Mouse (Mus musculus) liver, adult 2 months (tissue): ENCODE data around the gene Nrk. TPM values are rescaled to one million over a fixed set of nuclear protein-coding genes. Genes with fewer than 3 reads are reported as not detected.

Experiments
- DNase-seq: peaks from one replicate; pipeline ENCODE4 v3.0.0-alpha.2; 2011; ENCODE audit warnings: low read depth, low spot score; ENCODE audit errors: extremely low read depth
- H3K27ac ChIP-seq: fragments of 200-500 bp; replicated peaks from 2 replicates; pipeline ENCODE4 v1.5.1; 2012; ENCODE audit warnings: low read depth, mild to moderate bottlenecking, control low read depth, inconsistent platforms, low read length; ENCODE audit not compliant: insufficient read depth
- H3K27me3 ChIP-seq: fragments of 200-500 bp; 2 replicates; pipeline ENCODE4 v1.6.1; 2012; ENCODE audit warnings: mild to moderate bottlenecking, moderate library complexity, low read length, inconsistent platforms; ENCODE audit not compliant: control insufficient read depth, insufficient read depth
- H3K36me3 ChIP-seq: fragments of 200-500 bp; 2 replicates; pipeline ENCODE4 v1.6.1; 2012; ENCODE audit warnings: low read length, inconsistent platforms; ENCODE audit not compliant: control insufficient read depth, insufficient read depth
- H3K4me1 ChIP-seq: fragments of 200-500 bp; 2 replicates; pipeline ENCODE4 v1.6.1; 2011; ENCODE audit warnings: low read length; ENCODE audit not compliant: control insufficient read depth, insufficient read depth
- H3K4me3 ChIP-seq: fragments of 200-500 bp; 2 replicates; pipeline ENCODE4 v1.5.1; 2011; ENCODE audit warnings: low read depth, mild to moderate bottlenecking, control low read depth, low read length, moderate library complexity; ENCODE audit not compliant: insufficient read depth
- H3K79me2 ChIP-seq: fragments of 200-500 bp; 2 replicates; pipeline ENCODE4 v1.6.1; 2012; ENCODE audit warnings: inconsistent platforms, mild to moderate bottlenecking, low read length, moderate library complexity; ENCODE audit not compliant: control insufficient read depth, insufficient read depth
- H3K9ac ChIP-seq: fragments of 200-500 bp; 2 replicates; pipeline ENCODE4 v1.6.1; 2012; ENCODE audit warnings: low read depth, mild to moderate bottlenecking, control low read depth, inconsistent platforms, low read length
- CTCF ChIP-seq: fragments of 200-500 bp; IDR thresholded peaks from 2 replicates; pipeline ENCODE4 v1.5.1; 2011; ENCODE audit warnings: low read depth, low read length, control low read depth
- POLR2A ChIP-seq: fragments of 200-500 bp; IDR thresholded peaks from 2 replicates; pipeline ENCODE4 v1.6.1; 2011; ENCODE audit warnings: low read length, control low read depth; ENCODE audit not compliant: insufficient read depth; ENCODE audit errors: extremely low read depth
- WGBS: fragments of 180-500 bp; shearing (Covaris S2); methylation state at CpG from one replicate; pipeline ENCODE4 v1.1.7; 2018; 5-methylcytosine and 5-hydroxymethylcytosine counted together
- polyA plus RNA-seq: library from polyadenylated mRNA; depleted of rRNA; stranded (reverse); fragments of >200 nt; gene quantifications from 2 replicates; pipeline ENCODE4 v1.2.3, GENCODE M21; 2012; rRNA removed
- total RNA-seq: library from RNA; depleted of rRNA; stranded (reverse); fragments of >200 nt; gene quantifications from 2 replicates; pipeline ENCODE4 v1.2.3, GENCODE M21; 2014; rRNA removed

Nrk gene
- total and polyA plus RNA-seq, 2 experiments: not detected

DNA sequence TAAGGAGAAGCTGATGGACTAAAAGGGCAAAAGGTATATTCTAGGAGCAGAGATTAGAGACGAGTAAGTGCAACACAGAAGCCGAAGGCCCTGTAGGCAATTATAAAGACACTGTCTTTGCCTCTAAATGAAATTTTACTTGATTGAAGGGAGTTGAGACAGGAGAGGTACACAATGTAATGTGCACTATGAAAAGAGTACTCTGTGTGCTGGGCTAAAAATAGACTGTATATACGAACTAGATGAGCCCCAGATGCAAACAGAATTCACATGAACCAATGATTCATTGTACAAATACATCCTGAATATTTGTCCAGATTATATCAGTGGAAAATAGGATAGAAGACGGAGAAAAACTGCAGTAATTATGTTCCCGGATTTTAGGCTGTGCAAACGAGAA, 113.7 kb downstream of the Nrk start:
- Histone ChIP-seq H3K27ac (no peak overlapping the region), H3K27me3 (no peaks in the 10 kb centered on the region), H3K9ac (no peak overlapping the region), H3K36me3 (no peaks in the 10 kb centered on the region), H3K79me2 (no peaks in the 10 kb centered on the region), H3K4me3 (no peak overlapping the region), H3K4me1 (no peaks in the 10 kb centered on the region)
- TF ChIP-seq POLR2A (no peak), CTCF (no peak)
- no peak for DNase-seq
- 53% methylated on average over 6 of the region's 6 CpGs for WGBS

DNA sequence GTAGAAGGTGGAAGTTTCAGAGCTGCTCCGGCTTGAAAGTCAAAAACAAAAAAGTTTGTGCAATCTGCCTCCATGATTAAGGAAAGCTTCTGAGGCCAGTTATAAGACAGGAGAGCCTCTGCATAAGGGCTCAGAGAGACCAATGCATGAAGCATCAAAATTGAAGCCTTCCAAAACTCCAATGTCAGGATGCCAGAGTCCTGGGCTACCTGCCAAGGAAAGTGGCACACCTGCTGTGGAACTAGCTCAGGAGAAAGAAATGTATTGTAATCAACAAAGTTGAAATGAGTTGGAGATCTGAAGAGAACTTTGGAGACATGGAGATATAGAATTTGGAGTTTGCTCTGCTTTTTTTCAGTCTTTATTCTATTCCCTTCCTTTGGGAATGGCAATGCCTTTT, 123.4 kb downstream of the Nrk start:
- TF ChIP-seq POLR2A: no peak
- no peak for TF ChIP-seq CTCF
- DNase-seq: peak; percentile 51
- Histone ChIP-seq H3K27ac (no peak overlapping the region), H3K9ac (no peak overlapping the region), H3K4me1 (peaks cover 4% of the 10 kb centered on the region; the same call in 1 of the 2 replicates), H3K4me3 (no peak overlapping the region), H3K27me3 (no peaks in the 10 kb centered on the region), H3K79me2 (no peaks in the 10 kb centered on the region), H3K36me3 (no peaks in the 10 kb centered on the region)
- WGBS: 96% methylated on average over 1 of the region's 1 CpGs

DNA sequence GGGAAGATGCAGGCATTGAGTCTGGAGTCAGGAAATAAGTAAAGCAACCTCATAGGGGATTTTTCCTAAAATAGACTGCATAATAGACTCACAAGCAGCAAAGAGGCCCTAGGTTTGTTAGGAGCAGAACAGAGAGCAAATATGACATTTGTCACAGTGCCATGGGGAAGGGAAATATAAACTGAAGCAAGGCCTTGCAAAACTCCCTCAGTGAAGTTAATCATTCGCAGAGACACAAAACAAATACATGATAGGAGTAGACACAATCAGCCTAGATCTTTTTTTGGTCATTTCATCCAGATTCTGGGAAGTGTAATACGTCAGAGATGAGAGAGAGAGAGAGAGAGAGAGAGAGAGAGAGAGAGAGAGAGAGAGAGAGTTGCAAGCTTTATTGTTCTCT, 125.1 kb downstream of the Nrk start:
- Histone ChIP-seq H3K27ac (no peak overlapping the region), H3K36me3 (no peaks in the 10 kb centered on the region), H3K4me3 (no peak overlapping the region), H3K79me2 (no peaks in the 10 kb centered on the region), H3K4me1 (peaks cover 4% of the 10 kb centered on the region; the same call in 1 of the 2 replicates), H3K9ac (no peak overlapping the region), H3K27me3 (no peaks in the 10 kb centered on the region)
- peak; percentile 95 for DNase-seq
- TF ChIP-seq POLR2A (no peak), CTCF (no peak)
- WGBS: 17% methylated on average over 2 of the region's 2 CpGs

DNA sequence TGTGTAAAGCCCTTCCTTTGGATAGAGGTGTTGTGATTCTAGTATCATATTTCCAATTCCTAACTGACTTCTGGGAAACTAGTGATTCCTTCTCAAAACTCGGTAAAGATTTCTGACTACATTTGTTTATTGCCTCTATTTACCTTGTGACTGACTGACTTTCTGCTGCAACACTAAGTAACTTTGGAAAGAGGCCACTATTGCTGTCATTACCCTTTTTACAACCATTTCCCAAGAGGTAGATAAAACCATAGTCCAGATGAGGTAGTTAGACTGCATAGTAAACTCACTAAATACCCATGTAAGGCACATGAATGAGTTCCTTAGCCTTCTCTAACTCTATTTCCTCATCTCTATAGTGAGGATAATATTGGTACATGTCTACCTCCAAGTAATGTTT, 126.9 kb downstream of the Nrk start:
- Histone ChIP-seq H3K27ac (no peak overlapping the region), H3K79me2 (no peaks in the 10 kb centered on the region), H3K4me3 (no peak overlapping the region), H3K27me3 (no peaks in the 10 kb centered on the region), H3K4me1 (peaks cover 4% of the 10 kb centered on the region; the same call in 1 of the 2 replicates), H3K36me3 (no peaks in the 10 kb centered on the region), H3K9ac (no peak overlapping the region)
- no peak for TF ChIP-seq POLR2A
- no peak for TF ChIP-seq CTCF
- DNase-seq: peak; percentile 88
- WGBS: 22% methylated on average over 1 of the region's 1 CpGs

DNA sequence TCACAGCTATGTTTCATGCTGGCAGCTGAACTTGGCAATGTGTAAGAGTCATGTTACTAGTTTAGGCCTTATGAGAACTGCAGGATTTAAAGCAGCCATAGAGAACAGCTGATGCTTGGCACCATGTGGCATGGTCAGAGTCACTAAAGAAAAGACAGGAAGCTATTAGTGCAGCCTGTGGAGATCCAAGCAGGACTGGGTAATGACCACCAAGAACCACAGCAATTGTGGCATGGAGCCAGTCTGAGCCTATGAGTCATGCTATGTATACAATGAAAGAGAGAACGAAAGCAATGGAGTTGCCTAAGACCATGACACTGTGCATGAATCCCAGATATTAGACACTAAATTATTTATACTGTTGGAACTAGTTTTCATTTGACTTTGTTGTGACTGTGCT, 137.7 kb downstream of the Nrk start:
- H3K27ac ChIP-seq: no peak overlapping the region
- TF ChIP-seq POLR2A (no peak), CTCF (no peak)
- H3K4me3 ChIP-seq: no peak overlapping the region
- WGBS: 55% methylated on average over 1 of the region's 1 CpGs
- H3K9ac ChIP-seq: no peak overlapping the region
- H3K36me3 ChIP-seq: no peaks in the 10 kb centered on the region
- no peaks in the 10 kb centered on the region for H3K27me3 ChIP-seq
- no peaks in the 10 kb centered on the region for H3K79me2 ChIP-seq
- no peaks in the 10 kb centered on the region for H3K4me1 ChIP-seq
- no peak for DNase-seq

DNA sequence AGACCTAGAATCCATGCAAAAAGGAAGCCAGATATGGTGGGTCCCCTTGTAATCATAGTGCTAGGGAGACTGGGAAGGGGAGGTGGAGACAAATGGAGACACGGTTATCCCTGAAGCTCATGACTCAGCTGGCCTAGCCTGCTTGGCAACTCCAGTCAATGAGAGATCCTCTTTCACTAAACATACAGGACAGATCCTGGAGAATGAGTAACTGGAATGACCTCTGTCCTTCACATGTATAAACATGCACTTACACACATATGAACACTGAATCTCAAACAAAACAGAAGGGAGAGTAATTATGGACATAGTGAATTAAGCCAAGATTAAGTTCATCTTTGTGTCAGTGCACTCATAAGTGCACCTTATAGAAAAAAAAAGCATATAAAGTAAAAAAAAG, 138.9 kb downstream of the Nrk start:
- H3K79me2 ChIP-seq: no peaks in the 10 kb centered on the region
- TF ChIP-seq POLR2A: no peak
- no peak for TF ChIP-seq CTCF
- H3K27me3 ChIP-seq: no peaks in the 10 kb centered on the region
- H3K4me3 ChIP-seq: no peak overlapping the region
- WGBS: 7% methylated on average over 1 of the region's 1 CpGs
- DNase-seq: peak; percentile 56
- H3K4me1 ChIP-seq: no peaks in the 10 kb centered on the region
- no peaks in the 10 kb centered on the region for H3K36me3 ChIP-seq
- no peak overlapping the region for H3K9ac ChIP-seq
- no peak overlapping the region for H3K27ac ChIP-seq

Other genes with a start within 250 kb of the Nrk start
- 26.9 and 30.1 TPM in 2 replicates for gene Serpina7, start 170.8 kb downstream of the Nrk start, total RNA-seq
- 2.1 and 4.3 TPM in 2 replicates for gene Serpina7, start 170.8 kb downstream of the Nrk start, polyA plus RNA-seq
- 0.18 TPM in 1 of 2 replicates, not detected in the other for gene 4930513O06Rik, start 171.8 kb downstream of the Nrk start, total RNA-seq
- 0.16 TPM in 1 of 2 replicates, not detected in the other for gene 4930513O06Rik, start 171.8 kb downstream of the Nrk start, polyA plus RNA-seq